Mouse (Mus musculus) liver, embryonic 13.5 days (tissue): ENCODE measurements around the gene Nppa. TPM values are rescaled to one million over a fixed set of nuclear protein-coding genes. Genes with fewer than 3 reads are reported as not detected.
A peak's percentile ranks its signal among the peaks of the same experiment; 100 is the strongest.

Experiments
- ATAC-seq: fragments of 200-750 bp; cut with Nextera tagmentation; 2 replicates; pipeline ENCODE4 v1.8.0; 2017; ENCODE audit warnings: low read depth, mild to moderate bottlenecking, moderate number of reproducible peaks, moderate library complexity
- DNase-seq: peaks from one replicate; pipeline ENCODE4 v3.0.0; 2022
- H3K27ac ChIP-seq: fragments of 300-500 bp; sonication (generic); 2 replicates; pipeline ENCODE4 v1.5.1; 2015; ENCODE audit warnings: moderate library complexity, mild to moderate bottlenecking, inconsistent platforms
- H3K27me3 ChIP-seq: fragments of 300-500 bp; sonication (generic); 2 replicates; pipeline ENCODE4 v1.6.1; 2015; ENCODE audit warnings: mild to moderate bottlenecking, inconsistent platforms
- H3K36me3 ChIP-seq: fragments of 300-500 bp; sonication (generic); 2 replicates; pipeline ENCODE4 v1.6.1; 2015; ENCODE audit warnings: mild to moderate bottlenecking, inconsistent platforms
- H3K4me1 ChIP-seq: fragments of 300-500 bp; sonication (generic); replicated peaks from 2 replicates; pipeline ENCODE4 v1.6.1; 2015; ENCODE audit warnings: inconsistent platforms
- H3K4me2 ChIP-seq: fragments of 300-500 bp; sonication (generic); 2 replicates; pipeline ENCODE4 v1.6.1; 2015; ENCODE audit warnings: inconsistent platforms, mild to moderate bottlenecking, moderate library complexity
- H3K4me3 ChIP-seq: fragments of 300-500 bp; sonication (generic); replicated peaks from 2 replicates; pipeline ENCODE4 v1.5.1; 2015; ENCODE audit warnings: mild to moderate bottlenecking, inconsistent platforms
- H3K9ac ChIP-seq: fragments of 300-500 bp; sonication (generic); 2 replicates; pipeline ENCODE4 v1.6.1; 2015; ENCODE audit warnings: mild to moderate bottlenecking, inconsistent platforms
- H3K9me3 ChIP-seq: fragments of 300-500 bp; sonication (generic); replicated peaks from 2 replicates; pipeline ENCODE4 v1.6.1; 2016; ENCODE audit warnings: inconsistent platforms
- WGBS: fragments of 180-500 bp; shearing (Covaris S2); methylation state at CpG from one replicate; pipeline ENCODE4 v1.1.7; 2015; ENCODE audit not compliant: insufficient replicate concordance; 5-methylcytosine and 5-hydroxymethylcytosine counted together
- polyA plus RNA-seq: library from polyadenylated mRNA; unstranded; fragments of >200 nt; fragmentation: Nextera tagmentation; extraction: Ambion mirVana; gene quantifications from 2 replicates; pipeline ENCODE4 v1.2.1, GENCODE M21; 2015

Gene Nppa
- polyA plus RNA-seq, 1 experiment from 2014 or later, result 0.48 TPM

DNA sequence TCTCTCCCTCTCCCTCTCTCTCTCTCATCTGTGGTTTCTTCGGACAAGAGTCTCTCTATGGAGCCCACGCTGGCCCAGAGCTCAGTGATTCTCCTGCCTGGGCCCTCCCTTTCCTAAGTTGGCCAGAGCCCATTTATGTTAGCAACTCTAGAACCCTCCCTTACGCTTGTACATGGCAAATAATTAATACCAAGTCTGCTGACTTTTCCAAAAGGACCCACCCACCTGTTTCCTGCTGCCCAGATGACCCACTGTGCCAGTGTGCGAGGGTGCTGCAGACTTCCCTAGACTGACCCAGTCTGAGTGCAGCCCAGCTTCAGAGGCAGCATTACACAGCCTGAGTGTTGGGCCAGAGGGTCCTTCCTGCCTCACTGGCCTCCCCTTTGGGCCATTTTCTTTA is 11.7 kb downstream of the Nppa start:
- no peak overlapping the region for H3K9ac ChIP-seq
- 81% methylated on average over 4 of the region's 4 CpGs for WGBS
- no peak for ATAC-seq

DNA sequence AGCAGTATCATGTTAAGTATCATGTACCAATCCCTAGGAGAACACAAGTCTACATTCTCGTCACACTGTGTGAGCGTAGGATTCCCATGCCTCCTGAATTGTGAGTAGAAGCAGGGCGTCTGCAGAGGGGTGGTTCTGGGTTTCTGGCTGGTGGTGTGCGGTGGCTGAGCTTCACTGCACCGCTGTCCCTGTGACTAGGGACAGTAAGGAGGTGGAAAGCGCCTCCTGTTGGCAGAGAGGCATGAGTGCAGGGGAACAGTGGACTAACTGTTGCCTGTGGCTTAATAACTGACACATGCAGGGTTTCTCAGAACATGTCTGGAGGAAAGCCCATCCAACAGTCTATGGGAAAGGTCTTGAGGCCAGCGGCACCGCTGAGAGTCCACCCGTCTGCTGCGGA is 14.9 kb downstream of the Nppa start:
- ATAC-seq (no peak), DNase-seq (no peak)
- no peak overlapping the region for H3K9ac ChIP-seq
- no peaks in the 10 kb centered on the region for H3K4me1 ChIP-seq
- H3K9me3 ChIP-seq, result no peaks in the 10 kb centered on the region
- 75% methylated on average over 10 of the region's 10 CpGs for WGBS
- H3K27ac ChIP-seq, result no peak overlapping the region
- no peak overlapping the region for H3K4me2 ChIP-seq
- H3K4me3 ChIP-seq, result no peak overlapping the region
- H3K36me3 ChIP-seq, result peaks cover 93% of the 10 kb centered on the region
- no peaks in the 10 kb centered on the region for H3K27me3 ChIP-seq

More for the DNA sequence above, 11.7 kb downstream of the Nppa start:
- Histone ChIP-seq H3K27ac (no peak overlapping the region), H3K36me3 (peaks cover 97% of the 10 kb centered on the region), H3K9me3 (no peaks in the 10 kb centered on the region), H3K4me3 (no peak overlapping the region), H3K27me3 (no peaks in the 10 kb centered on the region), H3K4me1 (no peaks in the 10 kb centered on the region), H3K4me2 (no peak overlapping the region)
- DNase-seq, result no peak

DNA sequence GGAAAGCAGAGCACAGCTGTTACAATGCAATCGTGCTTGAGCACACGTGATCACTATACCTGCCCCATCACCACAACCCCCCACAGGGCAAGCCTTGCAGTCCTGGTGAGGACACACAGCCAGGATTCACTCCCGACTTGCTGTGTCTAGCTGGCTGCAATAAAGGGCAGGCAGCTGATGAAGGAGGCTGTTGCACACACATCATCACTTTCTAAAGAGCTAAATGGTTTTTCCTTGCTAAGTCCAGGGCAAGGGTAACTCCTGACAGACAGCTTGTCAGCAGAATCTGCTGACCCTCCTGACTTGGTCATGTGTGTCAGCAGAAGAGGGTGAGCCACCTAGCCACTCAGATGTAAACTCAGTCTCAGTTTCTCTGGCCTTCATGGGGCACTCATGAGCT is 16.5 kb downstream of the Nppa start:
- ATAC-seq, result no peak
- H3K36me3 ChIP-seq, result peaks cover 89% of the 10 kb centered on the region
- H3K9me3 ChIP-seq, result no peaks in the 10 kb centered on the region
- no peaks in the 10 kb centered on the region for H3K27me3 ChIP-seq
- H3K27ac ChIP-seq, result no peak overlapping the region
- WGBS, result 63% methylated on average over 3 of the region's 3 CpGs
- DNase-seq, result no peak
- no peak overlapping the region for H3K4me3 ChIP-seq
- H3K9ac ChIP-seq, result no peak overlapping the region
- no peaks in the 10 kb centered on the region for H3K4me1 ChIP-seq
- H3K4me2 ChIP-seq, result no peak overlapping the region

- Histone ChIP-seq H3K27me3 (no peaks in the 10 kb centered on the region), H3K36me3 (peaks cover 89% of the 10 kb centered on the region), H3K27ac (no peak overlapping the region), H3K9ac (no peak overlapping the region), H3K4me1 (no peaks in the 10 kb centered on the region), H3K4me2 (no peak overlapping the region), H3K9me3 (no peaks in the 10 kb centered on the region), H3K4me3 (no peak overlapping the region)
- ATAC-seq, result no peak
- WGBS, result 62% methylated on average over 2 of the region's 2 CpGs
- no peak for DNase-seq
Observed at GRCm38 (mm10) chr4:148018410-148018809, 17.9 kb downstream of the Nppa start.

- H3K4me3 ChIP-seq, result no peak overlapping the region
- H3K27ac ChIP-seq, result no peak overlapping the region
- H3K9me3 ChIP-seq, result no peaks in the 10 kb centered on the region
- H3K9ac ChIP-seq, result no peak overlapping the region
- no peaks in the 10 kb centered on the region for H3K27me3 ChIP-seq
- H3K4me2 ChIP-seq, result no peak overlapping the region
- H3K36me3 ChIP-seq, result peaks cover 72% of the 10 kb centered on the region
- WGBS, result 69% methylated on average over 3 of the region's 3 CpGs
- no peaks in the 10 kb centered on the region for H3K4me1 ChIP-seq
- DNase-seq (no peak), ATAC-seq (no peak)
Observed at GRCm38 (mm10) chr4:148024003-148024402, 23.5 kb downstream of the Nppa start.

- Histone ChIP-seq H3K4me1 (peaks cover 6% of the 10 kb centered on the region), H3K4me3 (no peak overlapping the region), H3K27ac (no peak overlapping the region), H3K9me3 (no peaks in the 10 kb centered on the region), H3K9ac (no peak overlapping the region), H3K27me3 (no peaks in the 10 kb centered on the region), H3K4me2 (no peak overlapping the region), H3K36me3 (peaks cover 31% of the 10 kb centered on the region)
- ATAC-seq, result no peak
- no peak for DNase-seq
- 88% methylated on average over 7 of the region's 7 CpGs for WGBS
Observed at GRCm38 (mm10) chr4:148029297-148029696, 28.8 kb downstream of the Nppa start.

GRCm38 (mm10) chr4:148030506-148030905 is 30.0 kb downstream of the Nppa start:
- peaks cover 7% of the 10 kb centered on the region for H3K4me1 ChIP-seq
- no peak overlapping the region for H3K4me3 ChIP-seq
- no peak overlapping the region for H3K9ac ChIP-seq
- 87% methylated on average over 5 of the region's 5 CpGs for WGBS
- DNase-seq, result no peak
- ATAC-seq, result no peak
- H3K9me3 ChIP-seq, result no peaks in the 10 kb centered on the region
- H3K27me3 ChIP-seq, result no peaks in the 10 kb centered on the region
- peaks cover 30% of the 10 kb centered on the region for H3K36me3 ChIP-seq
- H3K27ac ChIP-seq, result no peak overlapping the region
- H3K4me2 ChIP-seq, result no peak overlapping the region

DNA sequence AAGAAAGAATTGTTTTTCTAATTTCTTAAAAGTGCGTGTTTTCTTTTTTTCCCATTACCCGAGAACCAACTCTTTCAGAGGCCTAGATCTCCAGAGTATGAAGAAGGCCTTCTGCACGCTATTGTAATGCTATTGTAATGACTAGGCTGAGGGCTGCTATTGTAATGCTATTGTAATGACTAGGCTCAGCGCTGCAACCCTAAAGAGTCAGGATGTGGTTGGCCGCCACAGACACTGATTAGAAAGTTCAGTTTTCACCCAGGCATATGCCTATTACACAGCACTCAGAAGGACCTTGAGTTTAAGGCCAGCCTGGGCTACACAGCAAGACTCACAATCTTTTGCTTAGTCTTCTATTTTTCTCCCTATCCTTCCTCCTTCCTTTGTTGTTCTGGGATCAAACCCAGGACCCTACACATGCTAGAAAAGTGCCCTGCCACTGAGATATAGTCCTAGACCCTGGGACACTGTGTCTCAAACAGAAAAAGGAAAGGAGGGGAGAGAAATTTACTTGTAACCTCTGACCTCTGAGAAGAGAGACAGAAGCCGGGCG is 33.4 kb downstream of the Nppa start:
- H3K27ac ChIP-seq, result no peak overlapping the region
- no peak overlapping the region for H3K9ac ChIP-seq
- no peak overlapping the region for H3K4me3 ChIP-seq
- WGBS, result 55% methylated on average over 7 of the region's 7 CpGs
- no peaks in the 10 kb centered on the region for H3K9me3 ChIP-seq
- peaks cover 19% of the 10 kb centered on the region for H3K4me1 ChIP-seq
- no peak overlapping the region for H3K4me2 ChIP-seq
- H3K27me3 ChIP-seq, result no peaks in the 10 kb centered on the region
- ATAC-seq, result no peak
- DNase-seq, result no peak
- H3K36me3 ChIP-seq, result peaks cover 10% of the 10 kb centered on the region

DNA sequence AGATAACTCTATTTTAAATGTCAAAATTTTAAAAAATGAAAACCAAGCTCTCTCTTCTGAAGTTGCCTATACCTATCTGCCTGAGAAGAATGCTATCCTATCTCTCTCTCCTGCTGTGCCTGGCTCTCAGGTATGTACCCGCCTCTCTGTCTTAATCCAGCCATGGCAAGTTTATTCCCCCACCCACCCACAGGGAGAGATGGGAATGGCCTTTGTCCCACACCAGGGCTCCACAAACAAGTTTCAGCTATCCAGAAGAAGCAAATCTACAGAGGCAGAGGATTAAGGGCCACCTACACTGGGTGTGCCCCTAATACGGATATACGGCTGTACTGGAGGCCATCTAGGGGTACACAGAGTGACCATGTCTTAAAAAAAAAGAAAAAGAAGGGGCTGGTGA is 34.9 kb downstream of the Nppa start:
- Histone ChIP-seq H3K36me3 (peaks cover 3% of the 10 kb centered on the region; the same call in 1 of the 2 replicates), H3K9me3 (no peaks in the 10 kb centered on the region), H3K4me2 (no peak overlapping the region), H3K4me1 (peaks cover 33% of the 10 kb centered on the region), H3K9ac (no peak overlapping the region), H3K27me3 (no peaks in the 10 kb centered on the region), H3K27ac (no peak overlapping the region), H3K4me3 (no peak overlapping the region)
- 78% methylated on average over 3 of the region's 3 CpGs for WGBS
- no peak for ATAC-seq
- DNase-seq, result no peak

DNA sequence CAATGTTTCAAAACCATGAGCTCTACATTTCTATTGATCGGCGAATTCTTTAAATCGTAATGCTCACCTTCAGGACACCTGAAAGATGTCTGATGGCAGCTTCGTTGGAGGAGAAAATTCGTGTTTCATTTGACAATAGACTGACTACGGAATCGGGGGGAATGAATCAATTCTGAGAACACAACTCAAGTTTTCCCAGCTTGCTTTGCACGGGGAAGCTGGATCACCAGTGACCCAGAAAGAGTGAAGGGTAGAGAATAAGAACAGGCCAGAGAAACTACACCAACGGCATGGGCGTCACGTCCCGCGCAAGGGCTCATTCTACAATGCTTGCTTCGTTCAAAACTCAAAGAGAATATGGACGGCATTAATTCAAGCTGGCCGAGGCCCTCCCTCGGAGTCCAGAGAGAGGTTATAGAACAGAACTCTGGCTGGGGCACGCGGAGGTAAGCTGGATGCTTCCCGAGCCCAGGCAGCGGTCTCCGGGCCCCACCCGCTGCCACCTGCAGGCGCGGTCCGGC is 37.6 kb downstream of the Nppa start:
- H3K4me2 ChIP-seq, result peak overlapping the region; percentile 97
- H3K27ac ChIP-seq, result peak overlapping the region; percentile 87
- peak overlapping the region; percentile 78 for H3K9ac ChIP-seq
- no peak for ATAC-seq
- H3K4me1 ChIP-seq, result peaks cover 58% of the 10 kb centered on the region
- H3K4me3 ChIP-seq, result peak overlapping the region; percentile 81
- no peak for DNase-seq
- no peaks in the 10 kb centered on the region for H3K9me3 ChIP-seq
- peaks cover 16% of the 10 kb centered on the region for H3K36me3 ChIP-seq
- H3K27me3 ChIP-seq, result no peaks in the 10 kb centered on the region
- 6% methylated on average over 26 of the region's 26 CpGs for WGBS

DNA sequence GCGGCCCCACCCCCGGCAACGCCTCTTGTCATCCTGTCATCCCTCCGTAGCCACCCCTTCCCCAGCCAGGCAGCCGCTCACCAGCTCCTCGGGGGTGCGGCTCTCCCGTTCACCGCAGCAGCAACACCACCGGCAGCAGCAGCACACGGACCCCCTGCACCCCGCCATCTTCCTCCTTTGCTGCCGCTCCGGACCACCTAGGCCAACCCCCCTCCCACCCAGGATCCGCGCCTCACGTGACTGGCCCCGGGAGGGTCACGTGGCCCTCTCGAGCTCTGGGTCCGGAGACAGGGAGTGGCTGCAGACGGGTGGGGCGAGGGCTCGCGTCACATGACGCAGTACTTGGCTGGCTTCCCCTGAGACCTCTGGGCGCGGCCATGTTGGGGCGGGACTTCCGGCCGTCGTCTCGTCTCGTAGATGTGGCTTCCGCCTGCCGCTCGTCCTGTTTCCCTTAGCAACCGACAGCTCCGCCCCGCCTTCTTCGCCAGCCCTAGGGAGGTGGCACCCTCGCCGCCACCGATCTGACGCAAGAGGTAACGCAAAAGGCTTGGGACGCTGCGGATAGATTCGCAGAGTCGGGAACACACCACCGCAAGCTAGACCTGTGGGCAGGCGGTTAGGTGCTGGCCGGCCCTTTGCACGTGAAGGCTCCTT is 38.2 kb downstream of the Nppa start, which contains the start of the genes Clcn6 and Mthfr:
Gene Clcn6, minus strand, starts transcription at position 222 of the 654 bp plus-strand sequence.
Gene Mthfr, plus strand, starts transcription at position 478 of the 654 bp plus-strand sequence.
- under 1% methylated on average over 54 of the region's 54 CpGs for WGBS
- H3K4me1 ChIP-seq, result peaks cover 57% of the 10 kb centered on the region
- H3K4me2 ChIP-seq, result peak within 1 kb of the TSS; percentile 97
- no peaks in the 10 kb centered on the region for H3K9me3 ChIP-seq
- peak within 1 kb of the TSS; percentile 98 for H3K27ac ChIP-seq
- ATAC-seq (peak; percentile 90), DNase-seq (peak; percentile 99)
- H3K9ac ChIP-seq, result peak within 1 kb of the TSS; percentile 91
- H3K27me3 ChIP-seq, result no peaks in the 10 kb centered on the region
- peak within 1 kb of the TSS; percentile 81 for H3K4me3 ChIP-seq
- peaks cover 18% of the 10 kb centered on the region for H3K36me3 ChIP-seq
